Mouse (Mus musculus): ENCODE measurements around the gene Orc3.

- no peak for TF ChIP-seq EP300 (IDR thresholded peaks at IDR 0.05; ENCODE audit: low read length)
- TF ChIP-seq MXI1 (IDR thresholded peaks at IDR 0.05; ENCODE audit: low read depth, low read length): no peak
- no peak for TF ChIP-seq JUND (conservative IDR thresholded peaks at IDR 0.05; ENCODE audit: low read depth, low read length)
- no peak for TF ChIP-seq CTCF (conservative IDR thresholded peaks at IDR 0.05 in 1 of 2, IDR thresholded peaks at IDR 0.05 in 1 of 2; ENCODE audit: low read depth in 2 of 2, low read length in 2 of 2)
- TF ChIP-seq MAX (IDR thresholded peaks at IDR 0.05; ENCODE audit: low read length): no peak
- TF ChIP-seq ZMIZ1 (IDR thresholded peaks at IDR 0.05; ENCODE audit: low read depth, low read length): no peak
- no peak for TF ChIP-seq POLR2A (IDR thresholded peaks at IDR 0.05; ENCODE audit: low read depth, low read length)
- TF ChIP-seq POLR2AphosphoS2 (IDR thresholded peaks at IDR 0.05; ENCODE audit: low read depth, low read length): no peak
- no peak for TF ChIP-seq NRF1 (IDR thresholded peaks at IDR 0.05; ENCODE audit: low read depth, low read length)
- TF ChIP-seq USF1 (IDR thresholded peaks at IDR 0.05; ENCODE audit: low read depth, low read length): no peak
- no peak for TF ChIP-seq RCOR1 (conservative IDR thresholded peaks at IDR 0.05; ENCODE audit: low read depth, low read length)
- TF ChIP-seq TBP (conservative IDR thresholded peaks at IDR 0.05; ENCODE audit: low read depth, low read length): no peak
Observed at GRCm38 (mm10) chr4:34629956-34630355, 15.2 kb upstream of the Orc3 start.

All from CH12.LX (cell line).